Mouse (Mus musculus) bone marrow macrophage, adult 2 months (primary cell): ENCODE measurements around the gene Dis3l. TPM values are rescaled to one million over a fixed set of nuclear protein-coding genes. Genes with fewer than 3 reads are reported as not detected.

Experiments
- H3K27ac ChIP-seq: 2 replicates; pipeline ENCODE4 v1.5.1; 2012; ENCODE audit warnings: low read depth, low read length; ENCODE audit not compliant: insufficient read depth
- H3K4me1 ChIP-seq: 2 replicates; pipeline ENCODE4 v1.6.1; 2012; ENCODE audit warnings: low read length; ENCODE audit not compliant: control insufficient read depth, insufficient read depth
- H3K4me3 ChIP-seq: 2 replicates; pipeline ENCODE4 v1.5.1; 2012; ENCODE audit warnings: mild to moderate bottlenecking, low read length, moderate library complexity; ENCODE audit not compliant: insufficient read depth
- CTCF ChIP-seq: IDR thresholded peaks from 2 replicates; pipeline ENCODE4 v1.5.1; 2012; ENCODE audit warnings: low read depth, mild to moderate bottlenecking, low read length, moderate library complexity
- POLR2A ChIP-seq: IDR thresholded peaks from 2 replicates; pipeline ENCODE4 v1.6.1; 2012; ENCODE audit warnings: mild to moderate bottlenecking, low read depth, low read length, borderline replicate concordance
- polyA plus RNA-seq: library from polyadenylated mRNA; stranded (reverse); fragments of >200 nt; gene quantifications from 2 replicates; pipeline ENCODE4 v1.2.4, GENCODE M21; 2012; ENCODE audit not compliant: missing spikeins, insufficient read depth, insufficient read length

Gene Dis3l
- polyA plus RNA-seq, 1 experiment = 14.7 TPM

DNA sequence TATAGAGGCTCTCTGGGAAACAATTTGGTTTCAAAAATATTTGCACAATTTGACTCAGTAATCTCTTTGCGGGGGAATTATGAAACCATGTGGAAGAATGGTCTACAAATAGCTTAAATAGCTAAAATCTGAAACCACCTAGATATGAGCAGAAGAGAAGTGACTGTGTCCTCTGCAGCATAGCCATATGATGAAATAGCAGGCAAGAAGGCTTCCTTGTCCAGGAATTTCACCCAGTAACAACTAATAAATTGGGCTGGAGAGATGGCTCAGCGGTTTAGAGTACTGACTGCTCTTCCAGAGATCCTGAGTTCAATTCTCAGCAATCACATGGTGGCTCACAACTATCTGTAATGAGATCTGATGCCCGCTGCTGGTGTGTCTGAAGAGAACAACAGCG is 80.1 kb downstream of the Dis3l start:
- Histone ChIP-seq H3K4me1 (0 out of 2 replicates have a peak, but pooled peaks cover 2% of the 10 kb centered on the region), H3K4me3 (no peak overlapping the region), H3K27ac (no peak overlapping the region)
- TF ChIP-seq CTCF = no peak
- no peak for TF ChIP-seq POLR2A

- no peak for TF ChIP-seq CTCF
- TF ChIP-seq POLR2A = no peak
- Histone ChIP-seq H3K4me3 (no peak overlapping the region), H3K4me1 (0 out of 2 replicates have a peak, but pooled peaks cover 2% of the 10 kb centered on the region), H3K27ac (no peak overlapping the region)
Measured at GRCm38 (mm10) chr9:64259906-64260305, 81.2 kb downstream of the Dis3l start.

Other genes with a start within 250 kb of the Dis3l start
- not detected in 2 replicates for gene Lctl, start 224.1 kb downstream of the Dis3l start, polyA plus RNA-seq
- 16.9 and 22.3 TPM in 2 replicates for gene Zwilch, start 168.2 kb downstream of the Dis3l start, polyA plus RNA-seq
- 1,013 and 1,015 TPM in 2 replicates for gene Rpl4, start 167.9 kb downstream of the Dis3l start, polyA plus RNA-seq
- gene Snapc5, start 162.0 kb downstream of the Dis3l start, polyA plus RNA-seq = 53.5 and 58.0 TPM in 2 replicates
- gene Uchl4, start 106.1 kb downstream of the Dis3l start, polyA plus RNA-seq = 1.9 and 2.1 TPM in 2 replicates
- gene Map2k1, start 87.7 kb downstream of the Dis3l start, polyA plus RNA-seq = 79.9 and 83.4 TPM in 2 replicates
- 26.8 and 29.6 TPM in 2 replicates for gene Tipin, start 59.7 kb downstream of the Dis3l start, polyA plus RNA-seq
- not detected in 2 replicates for gene Megf11, start 44.3 kb upstream of the Dis3l start, polyA plus RNA-seq